Mouse (Mus musculus) cerebellum, postnatal 25 days (tissue): ENCODE results near the gene Rrp36.

Experiments used
- DNase-seq, 2 experiments: peaks; one replicate each; pipeline ENCODE4 v3.0.0; 2021; ENCODE audit warnings: mixed read lengths in 2 of 2

Gene Rrp36

GRCm38 (mm10) chr17:46645561-46646321, 28.4 kb downstream of the Rrp36 start, which contains the start of the genes Klc4 and Mrpl2:
TSS of gene Klc4 (minus strand) at chr17:46646022.
TSS of gene Mrpl2 (plus strand) at chr17:46646229.
- peak; percentile 99 to 100 for DNase-seq

DNA sequence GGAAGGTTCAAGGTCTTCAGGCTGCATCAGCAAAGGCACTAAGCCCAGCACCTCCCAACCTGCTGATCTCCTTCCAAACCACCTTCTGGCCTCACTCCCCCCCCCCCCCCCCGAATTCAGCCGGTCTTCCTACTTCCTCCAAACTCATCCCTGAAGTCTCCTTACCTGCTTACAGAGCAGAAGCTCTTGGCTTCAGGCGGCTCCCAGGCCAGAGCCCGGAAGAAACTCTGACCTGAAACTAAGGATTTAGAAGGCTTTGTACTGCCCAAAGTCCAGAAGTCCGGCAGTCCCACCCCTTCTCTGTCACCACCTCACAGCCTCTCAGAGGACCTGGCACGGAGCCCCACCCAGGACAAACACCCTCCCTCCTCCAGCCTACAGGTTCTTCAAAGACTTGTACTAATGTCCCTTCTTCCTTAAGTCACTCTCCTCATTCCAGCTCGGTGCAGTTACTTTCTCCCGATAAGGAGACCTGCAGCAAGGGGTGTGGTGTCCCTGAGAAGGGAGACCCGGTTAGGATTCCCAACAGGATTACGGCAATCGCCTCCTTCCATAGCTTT, 29.2 kb downstream of the Rrp36 start:
- peak; percentile 57 to 77 for DNase-seq

- no peak for DNase-seq
These were observed 29.9 kb downstream of the Rrp36 start for GRCm38 (mm10) chr17:46644152-46644805.

GRCm38 (mm10) chr17:46642060-46642459, 32.1 kb downstream of the Rrp36 start:
- peak in 1 of 2 experiments; percentile 51 for DNase-seq

GRCm38 (mm10) chr17:46639929-46640328, 34.2 kb downstream of the Rrp36 start:
- no peak for DNase-seq

DNA sequence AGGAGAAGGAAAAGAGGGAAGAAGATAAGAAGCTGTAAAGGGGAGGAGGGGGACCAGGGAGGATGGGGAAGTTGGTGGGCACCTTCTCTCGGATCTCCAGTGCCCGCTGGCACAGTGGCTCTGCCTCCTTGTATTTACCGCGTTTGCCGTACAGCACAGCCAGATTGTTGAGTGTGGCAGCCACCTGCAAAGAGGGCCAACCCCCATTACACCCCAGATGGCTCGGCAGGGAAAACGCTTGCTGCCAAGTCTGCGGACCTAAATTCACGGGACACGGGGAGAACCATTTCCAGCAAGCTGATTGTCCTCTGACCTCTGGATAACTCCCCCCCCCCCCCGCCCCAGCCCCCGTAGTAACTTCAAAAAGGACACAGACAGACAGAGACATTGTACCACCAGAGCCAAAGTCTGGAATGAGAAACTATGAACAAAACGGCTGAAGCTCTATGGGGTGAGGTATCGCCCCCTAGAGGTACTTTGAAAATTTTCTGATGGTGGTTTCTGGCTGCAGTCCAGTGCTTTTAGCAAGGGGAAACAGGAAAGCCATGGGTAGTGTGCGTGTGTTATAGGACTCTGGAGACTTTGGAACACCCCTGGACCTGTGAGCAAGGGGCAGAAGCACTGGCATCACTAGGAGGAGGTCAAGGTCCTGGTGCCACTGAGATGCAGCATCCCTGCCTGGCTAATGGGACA, 37.2 kb downstream of the Rrp36 start:
- peak; percentile 75 to 79 for DNase-seq

GRCm38 (mm10) chr17:46629685-46630441, 44.3 kb downstream of the Rrp36 start:
- peak in 1 of 2 experiments; percentile 39 for DNase-seq

- DNase-seq: peak; percentile 73 to 81
These were observed 45.1 kb downstream of the Rrp36 start, which contains the start of gene Ptk7 for GRCm38 (mm10) chr17:46628791-46629684. TSS of gene Ptk7 (minus strand) at chr17:46629504.

DNA sequence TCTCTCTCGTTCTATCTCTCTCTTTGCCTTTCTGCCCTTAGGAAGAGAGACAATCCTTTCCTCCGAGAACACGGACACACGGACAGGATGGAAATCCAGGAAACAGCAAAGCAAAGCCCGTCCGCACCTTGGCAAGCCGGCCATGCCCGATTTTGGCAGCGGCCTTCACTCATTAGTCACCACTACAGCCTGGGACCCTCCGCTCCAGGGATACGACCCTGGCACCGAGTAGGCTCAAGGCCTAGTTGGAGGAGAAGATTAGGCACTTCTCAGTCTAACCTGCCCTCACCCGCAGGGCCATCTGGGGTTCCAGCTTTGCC, 45.7 kb downstream of the Rrp36 start:
- DNase-seq: no peak

DNA sequence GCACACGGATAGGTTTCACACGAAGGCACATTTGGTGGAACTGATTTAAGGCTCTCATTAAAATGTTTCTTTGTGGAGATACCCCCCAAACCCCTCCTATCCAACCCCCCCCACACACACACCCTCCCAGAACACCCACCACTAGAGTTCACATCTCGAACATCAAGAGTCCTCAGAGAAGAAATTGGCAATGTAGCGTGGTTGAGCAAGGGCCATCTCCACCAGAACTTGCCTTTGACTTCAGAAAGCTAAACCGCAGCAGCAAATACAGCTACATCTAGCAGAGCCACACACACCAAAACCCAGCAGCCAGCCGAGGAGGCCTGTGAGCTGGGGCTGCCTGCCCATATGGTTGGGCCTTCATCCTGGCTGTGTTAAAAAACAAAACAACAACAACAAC, 46.7 kb downstream of the Rrp36 start:
- no peak for DNase-seq

DNA sequence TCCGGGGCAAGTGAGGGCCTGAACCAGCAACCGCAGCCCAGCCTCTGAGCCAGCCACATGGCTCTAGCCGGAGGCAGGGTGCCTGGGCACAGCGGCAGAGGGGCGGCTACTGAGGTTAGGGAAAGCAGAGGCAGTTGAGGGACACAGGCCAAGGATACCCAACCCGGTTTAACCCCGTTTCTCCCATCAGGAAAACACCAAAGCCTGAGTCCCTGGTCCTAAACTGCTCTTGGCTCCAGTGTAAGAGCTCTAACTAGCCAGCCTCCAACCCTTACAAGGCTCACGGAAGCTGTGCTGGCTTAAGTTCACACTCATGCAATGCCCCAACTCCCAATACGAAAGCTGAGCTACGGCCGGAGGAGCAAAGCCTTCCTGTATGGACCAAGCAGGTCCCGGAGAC, 49.6 kb downstream of the Rrp36 start:
- DNase-seq: no peak

DNA sequence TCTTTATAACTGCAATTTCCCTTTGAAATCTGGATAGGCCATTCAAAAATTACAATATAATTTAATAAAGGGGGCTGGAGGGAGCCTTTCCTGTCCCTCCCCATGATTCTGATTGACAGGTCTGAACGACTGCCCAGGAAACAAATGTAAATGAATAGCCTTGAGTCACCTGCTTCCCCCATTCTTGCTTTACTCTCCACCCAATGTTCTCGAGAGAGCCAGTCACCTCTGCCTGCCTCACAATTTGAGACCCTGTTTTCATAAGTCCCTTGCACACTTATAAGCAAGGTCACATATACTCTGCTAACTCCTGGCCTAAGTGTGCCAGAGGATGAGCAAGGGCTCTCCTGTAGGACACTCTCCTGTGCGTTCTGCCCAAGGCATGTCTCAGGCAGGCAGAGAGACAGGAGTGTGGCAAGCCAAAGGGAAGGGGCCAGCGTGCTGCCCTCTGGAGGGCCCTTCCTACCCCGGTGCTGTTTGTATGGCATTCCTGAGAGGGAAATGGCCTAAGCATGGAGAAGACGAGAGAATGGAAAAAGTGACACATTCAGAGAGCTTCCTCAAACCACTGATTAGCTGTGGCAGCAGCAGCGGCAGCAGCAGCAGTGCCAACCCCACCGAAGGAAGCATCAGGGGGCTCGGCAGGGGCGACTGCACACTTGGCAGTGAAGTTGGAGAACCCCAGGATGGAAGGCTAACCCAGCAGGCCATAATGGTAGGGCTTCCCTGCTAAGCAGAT, 50.2 kb downstream of the Rrp36 start:
- no peak for DNase-seq

DNA sequence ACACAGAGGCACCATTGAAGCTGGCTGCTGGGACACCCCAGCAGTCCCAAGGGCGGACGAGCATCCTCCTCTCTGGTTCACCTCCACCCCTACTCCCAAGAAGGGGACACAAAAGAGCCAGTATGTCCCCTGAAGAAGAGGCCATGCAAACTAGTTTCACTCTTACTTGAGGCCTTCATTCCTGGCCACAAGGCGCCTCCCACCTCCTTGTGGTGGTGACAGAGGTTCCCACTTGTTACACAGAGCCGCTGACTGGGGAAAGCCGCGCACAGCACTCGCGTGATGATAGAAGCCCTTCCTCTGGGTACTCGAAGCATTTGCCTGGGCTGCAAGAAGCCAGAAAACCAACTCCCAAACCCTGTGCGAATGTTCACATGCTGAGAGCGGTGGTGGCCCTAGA, 51.9 kb downstream of the Rrp36 start:
- DNase-seq: no peak

- DNase-seq: peak; percentile 65 to 78
These were observed 52.8 kb downstream of the Rrp36 start for GRCm38 (mm10) chr17:46621324-46621723.

- no peak for DNase-seq
These were observed 54.3 kb downstream of the Rrp36 start for GRCm38 (mm10) chr17:46619683-46620357.

GRCm38 (mm10) chr17:46618769-46619682, 55.1 kb downstream of the Rrp36 start:
- DNase-seq: no peak

DNA sequence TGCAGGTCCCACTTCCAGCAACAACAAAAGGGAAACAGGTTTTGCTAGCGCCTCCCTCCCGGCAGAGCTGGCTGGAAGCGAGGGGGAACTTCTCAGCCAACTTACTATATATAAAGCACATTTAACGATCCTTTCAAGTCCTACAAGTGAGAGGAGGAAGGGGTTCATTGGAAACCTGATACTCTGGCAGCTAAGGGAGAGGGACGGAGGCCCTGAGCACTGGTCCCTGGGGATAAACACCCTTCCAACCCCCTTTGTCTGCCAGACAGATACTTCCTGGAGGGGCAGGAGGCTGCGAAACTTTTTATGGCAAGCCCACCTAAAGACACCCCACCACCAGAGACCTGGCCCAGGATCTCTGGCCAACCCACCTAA, 55.8 kb downstream of the Rrp36 start:
- no peak for DNase-seq

GRCm38 (mm10) chr17:46617799-46618198, 56.4 kb downstream of the Rrp36 start:
- no peak for DNase-seq
